Mouse (Mus musculus): ENCODE results near the gene Gatad2b. TPM values are rescaled to one million over a fixed set of nuclear protein-coding genes. Genes with fewer than 3 reads are reported as not detected.
A peak's percentile ranks its signal among the peaks of the same experiment; 100 is the strongest.

The Gatad2b gene
- total RNA-seq, 2 experiments from 2014 or later = 90.0 to 112 TPM

- peak; percentile 61 to 91 for DNase-seq (ENCODE audit: extremely low spot score in 1 of 2, low spot score in 1 of 2)
Measured at GRCm38 (mm10) chr3:90373432-90374028, 80.6 kb downstream of the Gatad2b start.

- no peak for DNase-seq (ENCODE audit: extremely low spot score in 1 of 2, low spot score in 1 of 2)
Measured at GRCm38 (mm10) chr3:90374368-90374767, 81.4 kb downstream of the Gatad2b start.

GRCm38 (mm10) chr3:90375562-90376246, 82.7 kb downstream of the Gatad2b start:
- DNase-seq (ENCODE audit: extremely low spot score in 1 of 2, low spot score in 1 of 2) = no peak

GRCm38 (mm10) chr3:90376247-90376585, 83.2 kb downstream of the Gatad2b start:
- DNase-seq (ENCODE audit: extremely low spot score in 1 of 2, low spot score in 1 of 2) = no peak

- DNase-seq (ENCODE audit: extremely low spot score in 1 of 2, low spot score in 1 of 2) = no peak
Measured at GRCm38 (mm10) chr3:90378496-90378895, 85.5 kb downstream of the Gatad2b start.

GRCm38 (mm10) chr3:90381727-90382126, 88.7 kb downstream of the Gatad2b start:
- DNase-seq (ENCODE audit: extremely low spot score in 1 of 2, low spot score in 1 of 2) = no peak

- no peak for DNase-seq (ENCODE audit: extremely low spot score in 1 of 2, low spot score in 1 of 2)
Measured at GRCm38 (mm10) chr3:90383690-90384089, 90.7 kb downstream of the Gatad2b start.

- DNase-seq (ENCODE audit: extremely low spot score in 1 of 2, low spot score in 1 of 2) = no peak
Measured at GRCm38 (mm10) chr3:90384851-90385375, 91.9 kb downstream of the Gatad2b start.

GRCm38 (mm10) chr3:90386817-90387216, 93.8 kb downstream of the Gatad2b start:
- no peak for DNase-seq (ENCODE audit: extremely low spot score in 1 of 2, low spot score in 1 of 2)

- peak; percentile 27 to 41 for DNase-seq (ENCODE audit: extremely low spot score in 1 of 2, low spot score in 1 of 2)
Measured at GRCm38 (mm10) chr3:90387483-90387882, 94.5 kb downstream of the Gatad2b start.

GRCm38 (mm10) chr3:90388192-90388591, 95.2 kb downstream of the Gatad2b start:
- DNase-seq (ENCODE audit: extremely low spot score in 1 of 2, low spot score in 1 of 2) = no peak

GRCm38 (mm10) chr3:90388726-90389510, 95.9 kb downstream of the Gatad2b start:
- peak in 1 of 2 experiments; percentile 38 for DNase-seq (ENCODE audit: extremely low spot score in 1 of 2, low spot score in 1 of 2)

GRCm38 (mm10) chr3:90389511-90390490, 96.8 kb downstream of the Gatad2b start, which contains the start of gene Slc27a3:
Slc27a3 (minus strand) TSS chr3:90389938.
- DNase-seq (ENCODE audit: extremely low spot score in 1 of 2, low spot score in 1 of 2) = no peak

GRCm38 (mm10) chr3:90391004-90391403, 98.0 kb downstream of the Gatad2b start:
- DNase-seq (ENCODE audit: extremely low spot score in 1 of 2, low spot score in 1 of 2) = no peak

- DNase-seq (ENCODE audit: extremely low spot score in 1 of 2, low spot score in 1 of 2) = no peak
Measured at GRCm38 (mm10) chr3:90391941-90392340, 99.0 kb downstream of the Gatad2b start.

GRCm38 (mm10) chr3:90392661-90393060, 99.7 kb downstream of the Gatad2b start:
- DNase-seq (ENCODE audit: extremely low spot score in 1 of 2, low spot score in 1 of 2) = no peak

GRCm38 (mm10) chr3:90395629-90396028, 102.7 kb downstream of the Gatad2b start:
- DNase-seq (ENCODE audit: extremely low spot score in 1 of 2, low spot score in 1 of 2) = no peak

GRCm38 (mm10) chr3:90400993-90401392, 108.0 kb downstream of the Gatad2b start:
- DNase-seq (ENCODE audit: extremely low spot score in 1 of 2, low spot score in 1 of 2) = no peak

GRCm38 (mm10) chr3:90404121-90404520, 111.1 kb downstream of the Gatad2b start:
- no peak for DNase-seq (ENCODE audit: extremely low spot score in 1 of 2, low spot score in 1 of 2)

GRCm38 (mm10) chr3:90404609-90405008, 111.6 kb downstream of the Gatad2b start:
- no peak for DNase-seq (ENCODE audit: extremely low spot score in 1 of 2, low spot score in 1 of 2)

Measured in layer of hippocampus, postnatal 25 days (tissue).